Mouse (Mus musculus) lung, adult 2 months (tissue): ENCODE results near the gene Tcta.

Source experiments
- CTCF ChIP-seq: fragments of 200-500 bp; IDR thresholded peaks from 2 replicates; pipeline ENCODE4 v1.5.1; 2011; ENCODE audit warnings: mild to moderate bottlenecking, low read length, control low read depth; ENCODE audit not compliant: insufficient read depth
- POLR2A ChIP-seq: fragments of 200-500 bp; IDR thresholded peaks from 2 replicates; pipeline ENCODE4 v1.6.1; 2011; ENCODE audit warnings: low read depth, mild to moderate bottlenecking, control low read depth, low read length, borderline replicate concordance; ENCODE audit errors: extremely low read depth

DNA sequence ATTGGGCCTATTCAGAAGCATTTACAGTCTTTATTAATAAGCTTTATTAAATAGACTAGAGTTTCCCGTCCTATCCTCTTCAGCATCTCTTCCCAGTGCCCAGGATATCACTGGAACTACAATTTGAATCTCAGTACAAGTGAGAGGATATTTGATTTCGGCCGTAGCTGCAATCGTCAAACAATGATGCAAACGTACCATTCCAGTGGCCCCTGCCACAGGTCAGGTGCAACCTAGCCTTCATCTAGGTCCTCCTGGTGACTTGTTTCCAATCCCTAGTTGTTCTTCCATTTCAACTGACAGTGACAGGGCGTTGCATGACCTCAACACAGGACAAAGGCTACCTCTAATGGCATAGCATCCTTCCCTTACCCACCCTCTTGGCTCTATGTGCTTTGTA lies 15.2 kb downstream of the Tcta start:
- TF ChIP-seq CTCF (no peak), POLR2A (no peak)
